Mouse (Mus musculus) right cerebral cortex, postnatal 36 days (tissue): ENCODE data around the gene Dusp22.

Experiments
- DNase-seq, 2 experiments: peaks; one replicate each; pipeline ENCODE4 v3.0.0; 2022; ENCODE audit warnings: low spot score in 2 of 2, mixed read lengths in 1 of 2

Dusp22 gene

GRCm38 (mm10) chr13:30750461-30751303 lies 90.9 kb downstream of the Dusp22 start:
- no peak for DNase-seq

- no peak for DNase-seq
Observed at GRCm38 (mm10) chr13:30751304-30751580, 91.4 kb downstream of the Dusp22 start.

- DNase-seq = no peak
Observed at GRCm38 (mm10) chr13:30752581-30753187, 92.9 kb downstream of the Dusp22 start.

- DNase-seq = no peak
Observed at GRCm38 (mm10) chr13:30753441-30753840, 93.6 kb downstream of the Dusp22 start.

GRCm38 (mm10) chr13:30754066-30754465 lies 94.3 kb downstream of the Dusp22 start:
- DNase-seq = no peak

- DNase-seq = no peak
Observed at GRCm38 (mm10) chr13:30754825-30755476, 95.2 kb downstream of the Dusp22 start.

- no peak for DNase-seq
Observed at GRCm38 (mm10) chr13:30755577-30755976, 95.8 kb downstream of the Dusp22 start.

GRCm38 (mm10) chr13:30755998-30756639 lies 96.3 kb downstream of the Dusp22 start:
- no peak for DNase-seq

GRCm38 (mm10) chr13:30757264-30757900 lies 97.6 kb downstream of the Dusp22 start:
- DNase-seq = no peak

- DNase-seq = no peak
Observed at GRCm38 (mm10) chr13:30758789-30759381, 99.1 kb downstream of the Dusp22 start.

- DNase-seq = no peak
Observed at GRCm38 (mm10) chr13:30760374-30761090, 100.7 kb downstream of the Dusp22 start.
